Comparison of ENCODE assay signal across 19 mouse cellular contexts in genomic region chr10:38552350-38553076, GRCm38 (mm10).
A peak's percentile ranks its signal among the peaks of the same experiment; 100 is the strongest.
DNase-seq lines count a peak whose midpoint lies in the region; ATAC-seq lines count a peak whose summit lies in the region.
"Had no signal": no experiment of that assay in that cellular context is flagged by ENCODE, and none has a peak within 500 bp of the region (broad histone marks: within the 10 kb centered on the region; RNA-seq: fewer than 3 reads in every experiment).

No protein-coding gene starts in this region.

- no peaks in the 10 kb centered on the region for H3K27me3 ChIP-seq in midbrain, embryonic 10.5 days (ENCODE audit: low read depth, poor library complexity, severe bottlenecking)
- no peaks in the 10 kb centered on the region for H3K27me3 ChIP-seq in midbrain, embryonic 16.5 days (ENCODE audit: control insufficient read depth, insufficient read depth, low read depth, low read length)
- no peaks in the 10 kb centered on the region for H3K27me3 ChIP-seq in forebrain, embryonic 12.5 days
- no peaks in the 10 kb centered on the region for H3K27me3 ChIP-seq in hindbrain, embryonic 15.5 days
- H3K27me3 ChIP-seq: heart, embryonic 12.5 days; liver, embryonic 15.5 days had no signal

- peaks cover 14% of the 10 kb centered on the region for H3K36me3 ChIP-seq in midbrain, embryonic 10.5 days
- no peaks in the 10 kb centered on the region for H3K36me3 ChIP-seq in midbrain, embryonic 16.5 days (ENCODE audit: control insufficient read depth, insufficient read depth, low read length)
- no peaks in the 10 kb centered on the region for H3K36me3 ChIP-seq in forebrain, embryonic 12.5 days (replicated peaks)
- no peaks in the 10 kb centered on the region for H3K36me3 ChIP-seq in hindbrain, embryonic 15.5 days
- H3K36me3 ChIP-seq: heart, embryonic 12.5 days; liver, embryonic 15.5 days had no signal

- H3K9ac ChIP-seq in midbrain, embryonic 16.5 days (ENCODE audit: low read depth, low read length), result no peak overlapping the region
- H3K9ac ChIP-seq in forebrain, embryonic 12.5 days, result no peak overlapping the region
- no peak overlapping the region for H3K9ac ChIP-seq in hindbrain, embryonic 15.5 days
- H3K9ac ChIP-seq: heart, embryonic 12.5 days; liver, embryonic 15.5 days had no signal

- DNase-seq in midbrain, embryonic 10.5 days (ENCODE audit: low spot score), result peak; percentile 19
- peak; percentile 17 for DNase-seq in retina, embryonic 14.5 days (ENCODE audit: low spot score)
- no peak for DNase-seq in left cerebral cortex, postnatal 4 days
- DNase-seq in thymus, postnatal 10 days (ENCODE audit: low spot score in 2 of 2), result no peak
- DNase-seq: adrenal gland, adult 8-10 months; cerebellum, adult 2 months; gastrocnemius, postnatal 25 days; heart, postnatal 4 days; kidney, adult 8-10 months; layer of hippocampus, postnatal 36 days; lung, postnatal 10 days; right cerebral cortex, adult 18-20 months had no signal

- H3K4me3 ChIP-seq in midbrain, embryonic 10.5 days, result no peak overlapping the region
- no peak overlapping the region for H3K4me3 ChIP-seq in midbrain, embryonic 16.5 days (ENCODE audit: low read depth, low read length)
- no peak overlapping the region for H3K4me3 ChIP-seq in forebrain, embryonic 12.5 days (replicated peaks)
- H3K4me3 ChIP-seq in hindbrain, embryonic 15.5 days, result no peak overlapping the region
- H3K4me3 ChIP-seq: heart, embryonic 12.5 days; liver, embryonic 15.5 days had no signal

- H3K4me1 ChIP-seq in midbrain, embryonic 10.5 days, result peaks cover 34% of the 10 kb centered on the region
- H3K4me1 ChIP-seq in midbrain, embryonic 16.5 days (ENCODE audit: control insufficient read depth, insufficient read depth, low read length), result peaks cover 6% of the 10 kb centered on the region
- peaks cover 11% of the 10 kb centered on the region for H3K4me1 ChIP-seq in forebrain, embryonic 12.5 days
- peaks cover 9% of the 10 kb centered on the region for H3K4me1 ChIP-seq in hindbrain, embryonic 15.5 days (replicated peaks)
- H3K4me1 ChIP-seq: liver, embryonic 15.5 days had no signal

- no peak overlapping the region for H3K4me2 ChIP-seq in midbrain, embryonic 16.5 days (ENCODE audit: low read length)
- no peak overlapping the region for H3K4me2 ChIP-seq in forebrain, embryonic 12.5 days
- H3K4me2 ChIP-seq in hindbrain, embryonic 15.5 days, result no peak overlapping the region
- H3K4me2 ChIP-seq: liver, embryonic 15.5 days had no signal

- peak overlapping the region; percentile 83 for H3K27ac ChIP-seq in midbrain, embryonic 10.5 days (replicated peaks)
- H3K27ac ChIP-seq in midbrain, embryonic 16.5 days (ENCODE audit: low read length), result no peak overlapping the region
- H3K27ac ChIP-seq in forebrain, embryonic 12.5 days, result peak overlapping the region; percentile 86
- H3K27ac ChIP-seq in hindbrain, embryonic 15.5 days (replicated peaks), result peak overlapping the region; percentile 65
- H3K27ac ChIP-seq: liver, embryonic 15.5 days; stomach, postnatal 0 days had no signal

- WGBS in midbrain, embryonic 10.5 days, result 71% methylated on average over 5 of the region's 5 CpGs
- 88% methylated on average over 5 of the region's 5 CpGs for WGBS in midbrain, embryonic 16.5 days
- 81% methylated on average over 5 of the region's 5 CpGs for WGBS in forebrain, embryonic 12.5 days
- WGBS in hindbrain, embryonic 15.5 days, result 70% methylated on average over 5 of the region's 5 CpGs

- ATAC-seq in midbrain, embryonic 16.5 days, result no peak
- no peak for ATAC-seq in forebrain, embryonic 12.5 days (ENCODE audit: low FRiP score)
- no peak for ATAC-seq in hindbrain, embryonic 15.5 days (ENCODE audit: low FRiP score, low read depth)
- ATAC-seq in megakaryocyte progenitor cell, adult 5-6 weeks (replicated peaks; ENCODE audit: poor library complexity), result no peak

- no peaks in the 10 kb centered on the region; the same call in 1 of the 2 replicates for H3K9me3 ChIP-seq in midbrain, embryonic 10.5 days (replicated peaks)
- H3K9me3 ChIP-seq in midbrain, embryonic 16.5 days (replicated peaks; ENCODE audit: control insufficient read depth, low read length, poor library complexity, severe bottlenecking), result no peaks in the 10 kb centered on the region
- H3K9me3 ChIP-seq in forebrain, embryonic 12.5 days, result peaks cover 3% of the 10 kb centered on the region; the same call in 1 of the 2 replicates
- H3K9me3 ChIP-seq in hindbrain, embryonic 15.5 days, result no peaks in the 10 kb centered on the region
- H3K9me3 ChIP-seq: heart, embryonic 12.5 days; liver, embryonic 15.5 days had no signal

- intact Hi-C loops in left cerebral cortex, postnatal 4 days (cut with DNase I), result loop anchor here (10.0 kb wide), 1 partner anchor 302 kb away; no protein-coding TSS in a partner anchor

Comparison
In these comparisons a context has a peak if more than half of its experiments do, and no peak if none do; other contexts are left out.
1. DNase-seq: peak in midbrain, embryonic 10.5 days (single experiment) and retina, embryonic 14.5 days (single experiment); none in left cerebral cortex, postnatal 4 days (single experiment) and thymus, postnatal 10 days (0 of 2).